Mouse (Mus musculus) retina, postnatal 7 days (tissue): Measurements from ENCODE around the gene Chd4.
A peak's percentile ranks its signal among the peaks of the same experiment; 100 is the strongest.

Experiments used
- DNase-seq: peaks from one replicate; pipeline ENCODE4 v3.0.0-alpha.2; 2012; ENCODE audit warnings: low read depth, low spot score

Chd4 gene

DNA sequence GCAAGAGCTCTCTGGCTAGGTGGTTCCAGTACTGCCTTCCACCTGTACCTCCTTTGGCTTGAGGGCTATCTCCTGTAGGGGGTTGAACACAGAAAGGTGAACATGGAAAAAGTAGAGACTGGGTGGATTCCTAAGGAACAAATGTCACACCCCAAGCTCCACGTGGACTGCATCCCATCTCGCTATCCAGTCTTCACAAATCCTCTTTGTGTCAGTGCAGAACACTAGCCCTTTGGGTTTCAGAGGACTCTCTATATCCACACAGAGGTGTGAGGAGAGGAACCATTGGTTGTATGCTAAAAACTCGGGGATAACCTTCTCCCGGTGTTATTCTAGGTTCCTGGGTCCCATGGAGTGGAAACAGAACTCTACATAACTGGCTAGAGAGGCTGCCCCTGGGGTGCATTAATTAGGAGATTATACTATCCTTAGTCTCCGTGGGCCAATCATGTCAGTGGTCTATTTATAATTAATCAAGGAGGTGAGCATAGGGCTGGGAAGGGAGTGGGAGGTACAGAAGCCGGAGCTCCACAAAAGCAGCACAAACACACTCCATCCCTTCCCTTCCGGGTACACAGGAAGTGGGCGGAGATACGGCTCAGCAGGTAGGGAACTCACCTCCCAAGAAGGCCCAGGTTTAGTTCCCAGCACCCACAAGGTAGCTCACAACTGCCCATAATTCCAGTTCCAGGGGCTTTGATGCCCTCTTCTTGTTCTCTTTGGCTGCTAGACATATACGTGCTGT is 5.3 kb upstream of the Chd4 start:
- no peak for DNase-seq

GRCm38 (mm10) chr6:125092372-125092771 is 3.4 kb upstream of the Chd4 start:
- DNase-seq = no peak

GRCm38 (mm10) chr6:125094843-125095242 is 938 bp upstream of the Chd4 start:
- no peak for DNase-seq

DNA sequence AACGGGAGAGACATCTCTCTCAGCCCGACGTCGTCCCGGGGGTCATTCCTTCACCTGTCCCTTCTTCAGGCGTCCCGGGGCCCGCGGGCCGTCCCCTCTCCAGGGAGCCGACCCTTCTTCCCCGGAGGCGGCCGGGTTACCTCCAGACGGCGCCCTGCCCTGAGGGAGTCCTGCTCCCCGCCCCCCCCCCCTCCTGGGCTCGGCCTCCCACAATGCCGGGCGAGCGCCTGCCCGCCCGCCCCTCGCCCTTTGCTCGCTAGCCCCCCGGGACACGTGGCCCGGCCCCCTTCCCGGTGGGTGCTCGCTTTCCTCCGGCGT is 457 bp downstream of the Chd4 start:
- DNase-seq = no peak

DNA sequence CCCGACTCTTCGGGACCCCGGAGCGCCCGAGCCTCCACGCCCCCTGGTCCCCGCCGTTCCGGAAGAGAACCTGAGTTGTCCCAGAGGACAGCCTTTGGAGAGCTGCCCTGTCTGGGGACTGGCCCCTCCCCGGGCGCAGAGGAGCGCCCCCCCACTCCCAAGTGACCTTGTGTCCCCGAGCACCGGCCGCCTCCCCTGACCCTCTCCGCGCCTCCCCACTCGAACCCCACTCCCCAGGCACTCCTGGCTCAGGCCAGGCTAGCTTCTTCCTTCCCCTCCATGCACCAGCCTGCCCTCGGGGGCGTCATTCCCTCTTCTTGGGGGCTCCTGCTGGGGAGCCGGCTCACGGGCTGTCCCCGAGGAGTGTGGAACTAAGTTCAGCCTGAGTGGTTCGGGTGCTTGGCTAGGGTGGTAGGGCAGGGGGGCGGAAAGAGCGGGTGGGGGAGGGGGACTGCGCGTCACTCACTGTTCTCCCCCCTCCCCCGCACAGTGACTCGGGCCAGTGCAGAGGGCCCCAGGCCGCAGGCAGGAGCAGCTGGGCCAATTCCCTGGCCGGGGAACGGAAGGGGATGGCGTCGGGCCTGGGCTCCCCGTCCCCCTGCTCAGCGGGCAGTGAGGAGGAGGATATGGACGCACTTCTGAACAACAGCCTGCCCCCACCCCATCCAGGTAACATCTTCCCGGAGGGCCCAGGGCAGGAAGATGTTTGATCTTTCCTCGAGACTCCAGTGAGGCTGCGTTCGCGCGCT is 990 bp downstream of the Chd4 start:
- DNase-seq = peak; percentile 49

- DNase-seq = no peak
These were observed 1.5 kb downstream of the Chd4 start for GRCm38 (mm10) chr6:125097346-125097689.

DNA sequence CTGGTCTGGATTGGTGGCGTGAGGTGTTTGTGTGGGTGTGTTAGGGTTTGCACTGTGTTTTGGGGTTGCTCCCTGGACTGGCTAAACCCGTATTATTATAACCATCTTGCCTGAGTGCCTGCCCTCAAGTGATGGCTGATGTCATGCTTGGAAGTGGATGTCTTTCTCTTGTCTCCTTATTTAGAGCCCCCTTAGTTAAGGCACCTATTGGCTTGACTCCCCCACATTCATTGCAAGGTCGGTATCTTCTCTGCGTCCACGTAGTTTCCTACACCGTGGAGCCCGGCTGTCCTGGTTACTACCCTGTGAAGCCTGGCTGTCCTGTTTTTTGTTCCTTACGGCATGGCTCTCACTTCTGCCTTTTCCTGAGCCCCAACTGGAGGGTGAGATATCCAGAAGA is 2.2 kb downstream of the Chd4 start:
- no peak for DNase-seq

GRCm38 (mm10) chr6:125098513-125098912 is 2.7 kb downstream of the Chd4 start:
- DNase-seq = no peak

DNA sequence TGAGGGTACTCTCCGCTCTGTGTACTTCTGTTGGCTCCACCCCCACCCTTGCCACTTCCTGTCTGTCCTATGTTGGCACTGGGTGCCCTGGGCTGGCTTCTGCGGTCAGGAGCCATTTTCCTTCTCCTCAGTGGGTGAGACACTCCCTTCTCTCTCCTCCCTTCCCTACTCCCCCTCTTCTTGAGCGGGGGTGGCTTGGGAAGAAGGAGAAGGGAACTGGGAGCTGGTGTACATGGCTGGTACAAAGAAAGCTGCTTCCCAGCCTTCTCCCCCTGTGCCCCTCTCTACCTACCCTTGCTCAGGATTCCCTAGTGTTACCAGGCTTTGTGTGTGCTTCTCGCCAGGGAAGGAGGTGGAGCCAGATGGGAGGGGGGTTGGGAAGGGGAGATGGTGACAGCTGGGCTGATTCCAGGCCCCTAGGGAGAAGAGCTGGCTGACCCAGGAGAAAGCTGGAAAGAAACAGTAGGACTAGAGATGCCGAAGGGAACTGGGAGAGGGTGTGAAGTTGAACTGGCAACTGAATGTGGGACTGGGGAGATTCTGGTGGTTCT is 3.7 kb downstream of the Chd4 start:
- peak; percentile 41 for DNase-seq

- DNase-seq = no peak
These were observed 5.7 kb downstream of the Chd4 start for GRCm38 (mm10) chr6:125101444-125101843.

GRCm38 (mm10) chr6:125104223-125104622 is 8.4 kb downstream of the Chd4 start:
- no peak for DNase-seq

- DNase-seq = no peak
These were observed 11.9 kb downstream of the Chd4 start for GRCm38 (mm10) chr6:125107705-125108104.

GRCm38 (mm10) chr6:125109371-125109770 is 13.6 kb downstream of the Chd4 start:
- no peak for DNase-seq

DNA sequence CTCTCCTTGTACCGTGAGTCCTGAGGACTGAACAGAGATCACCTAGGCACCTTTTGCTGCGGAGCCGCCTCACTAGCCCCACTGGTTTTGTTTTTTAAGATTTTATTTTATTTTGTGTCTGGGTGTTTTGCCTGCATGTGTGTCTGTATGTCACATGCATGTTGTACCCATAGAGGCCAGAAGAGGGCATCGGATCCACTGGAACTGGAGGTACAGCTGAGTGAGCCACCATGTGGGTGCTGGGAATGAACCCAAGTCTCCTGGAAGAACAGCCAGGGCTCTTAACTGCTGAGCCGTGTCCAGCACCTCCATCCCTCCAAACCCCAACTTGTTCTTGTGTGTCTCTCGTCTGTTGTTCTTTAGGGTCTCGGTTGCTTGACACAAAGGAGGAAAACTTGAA is 15.1 kb downstream of the Chd4 start:
- peak; percentile 30 for DNase-seq

GRCm38 (mm10) chr6:125112553-125112952 is 16.8 kb downstream of the Chd4 start:
- no peak for DNase-seq

- no peak for DNase-seq
These were observed 23.6 kb downstream of the Chd4 start for GRCm38 (mm10) chr6:125119387-125119786.

- no peak for DNase-seq
These were observed 32.9 kb downstream of the Chd4 start for GRCm38 (mm10) chr6:125128724-125129123.

DNA sequence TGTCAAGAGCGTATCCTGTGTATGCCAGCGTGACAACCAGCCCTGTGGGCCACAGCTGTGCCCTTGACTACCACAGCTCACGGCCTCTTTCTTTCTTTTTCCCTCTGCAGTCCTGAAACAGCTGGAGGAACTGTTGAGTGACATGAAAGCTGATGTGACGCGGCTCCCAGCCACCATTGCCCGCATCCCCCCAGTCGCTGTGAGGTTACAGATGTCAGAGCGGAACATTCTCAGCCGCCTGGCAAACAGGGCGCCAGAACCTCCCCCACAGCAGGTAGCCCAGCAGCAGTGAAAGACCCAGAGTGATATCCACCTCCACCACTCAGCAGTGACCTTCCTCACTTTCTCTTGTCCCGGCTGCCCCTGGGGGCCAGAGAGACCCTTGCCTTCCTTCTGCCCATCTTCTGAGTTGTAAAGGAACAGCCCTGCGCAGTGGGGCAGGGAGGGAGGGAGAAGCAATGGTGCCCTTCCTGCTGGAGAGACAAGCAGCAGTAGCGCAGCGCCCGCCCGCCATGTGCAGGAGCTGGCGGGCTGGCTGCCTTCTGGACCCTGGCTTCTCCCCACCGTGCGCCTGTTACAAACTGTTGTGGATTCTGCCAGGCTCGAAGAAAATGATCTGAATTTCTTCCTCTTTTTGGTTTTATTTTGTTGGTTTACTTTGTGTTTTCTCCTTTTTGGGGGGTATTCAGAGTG is 34.1 kb downstream of the Chd4 start:
- no peak for DNase-seq

DNA sequence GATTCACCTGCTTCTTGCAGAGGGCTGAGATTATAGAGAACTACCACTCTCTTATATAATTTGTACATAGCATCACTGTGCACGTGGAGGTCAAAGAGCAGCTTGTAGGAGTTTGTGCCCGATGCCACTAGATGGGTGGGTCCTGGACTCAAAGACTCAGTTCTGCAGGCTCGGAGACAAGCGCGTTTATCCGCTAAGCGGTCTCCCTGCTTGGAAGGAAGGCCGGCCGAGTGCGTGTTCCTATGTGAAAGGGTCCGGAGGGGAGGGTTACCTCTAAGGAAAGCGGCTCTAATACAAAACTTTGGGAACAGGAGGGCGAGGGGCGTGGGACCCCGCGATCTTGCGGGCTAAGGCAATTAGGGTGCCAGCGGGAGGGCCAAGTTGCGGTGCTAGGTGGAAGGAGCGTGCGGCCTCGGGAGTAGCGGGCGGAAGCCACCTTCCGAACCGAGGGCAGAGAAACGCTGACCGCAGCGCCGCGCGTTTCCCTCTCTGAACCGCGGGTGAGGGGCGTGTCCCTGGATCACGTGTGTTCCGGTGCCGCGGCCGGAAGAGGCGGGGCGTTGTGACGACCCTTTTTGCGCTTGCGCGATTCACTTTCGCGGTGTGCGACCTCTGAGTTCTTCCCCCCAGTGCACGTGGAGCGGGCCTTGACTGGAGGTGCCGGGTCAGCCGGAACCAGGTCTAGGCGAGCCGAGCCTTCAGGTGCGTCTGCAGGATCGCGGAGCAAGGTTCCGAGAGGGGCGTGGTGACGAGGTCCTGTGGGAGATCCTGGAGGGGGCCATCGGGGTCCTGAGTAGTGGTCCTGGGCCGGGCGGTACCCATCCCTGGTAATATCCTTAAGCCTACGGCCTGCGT is 35.7 kb downstream of the Chd4 start, which contains the start of gene Nop2:
TSS of gene Nop2 (plus strand) at position 608 of the 855 bp plus-strand sequence.
- peak; percentile 91 for DNase-seq

DNA sequence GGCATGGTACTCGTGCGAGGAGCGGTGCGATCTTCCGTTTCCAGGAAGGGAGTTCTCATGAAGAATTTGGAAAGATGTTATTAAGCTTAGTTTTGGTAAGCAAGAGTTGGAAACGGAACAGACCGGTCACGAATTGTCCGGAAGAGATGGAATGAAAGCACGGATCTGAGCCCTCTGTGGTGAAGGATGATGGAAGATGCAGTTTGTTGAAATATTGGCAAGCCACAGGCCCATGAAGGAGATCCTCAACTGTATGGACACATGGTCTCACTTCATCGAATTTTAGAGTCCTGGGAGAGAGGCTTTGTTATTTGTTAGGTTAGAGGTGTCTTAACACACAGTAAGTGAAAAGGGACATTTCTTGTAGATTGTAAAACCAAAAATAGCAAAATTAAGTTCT is 36.7 kb downstream of the Chd4 start:
- no peak for DNase-seq

DNA sequence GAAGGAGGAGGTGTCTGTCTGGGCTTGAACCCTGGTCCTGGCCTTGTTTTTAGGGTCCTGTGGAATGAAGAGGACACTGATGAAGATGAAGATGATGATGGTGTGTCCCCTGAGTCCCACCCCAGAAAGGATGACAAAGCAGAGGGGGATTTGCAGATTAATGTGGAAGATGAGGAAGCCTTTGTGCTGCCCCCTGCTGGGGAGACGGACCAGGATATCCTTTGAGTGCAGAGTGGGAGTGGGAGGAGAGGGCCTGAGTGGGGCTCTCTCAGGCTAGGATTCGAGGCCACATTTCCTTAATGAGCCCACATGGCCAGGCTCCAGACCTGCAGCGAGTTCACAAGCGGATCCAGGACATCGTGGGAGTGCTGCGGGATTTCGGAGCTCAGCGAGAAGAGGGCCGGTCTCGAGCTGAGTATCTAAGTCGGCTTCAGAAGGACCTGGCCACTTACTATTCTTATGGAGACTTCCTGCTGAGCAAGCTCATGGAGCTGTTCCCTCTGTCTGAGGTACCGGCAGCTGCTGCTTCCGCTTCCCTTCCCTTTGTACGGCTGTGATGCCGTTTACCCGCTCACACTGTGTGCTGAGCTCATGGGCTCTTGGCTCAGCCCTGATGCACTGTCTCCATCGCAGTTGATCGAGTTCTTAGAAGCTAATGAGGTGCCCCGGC is 41.4 kb downstream of the Chd4 start:
- no peak for DNase-seq
